Mouse (Mus musculus) lung, postnatal 4 days (tissue): ENCODE data around the gene Cd69.

Experiments used
- DNase-seq, 2 experiments: peaks; one replicate each; pipeline ENCODE4 v3.0.0; 2021

Gene Cd69

DNA sequence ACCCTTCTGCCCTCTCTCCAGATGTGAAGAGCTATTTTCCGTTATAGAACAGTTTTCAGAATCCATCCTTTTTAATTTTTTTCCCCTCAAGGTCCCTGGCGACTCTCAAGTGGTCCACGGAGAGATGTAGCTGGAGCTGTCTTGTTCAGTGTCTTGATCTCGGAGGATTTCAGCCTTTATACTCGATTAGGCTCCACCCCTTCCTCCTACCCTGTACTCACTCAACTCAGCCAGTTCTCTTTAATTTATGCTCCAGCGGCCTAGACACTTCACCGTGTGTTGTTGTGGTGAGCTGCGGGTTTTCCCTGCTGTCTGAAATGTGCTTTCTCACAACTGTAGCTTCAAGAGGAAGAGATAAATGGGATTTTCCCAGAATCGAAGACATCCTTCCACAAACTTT is at the start of gene Cd69:
Gene Cd69 (minus strand): TSS at position 217 of the 400 bp plus-strand sequence.
- peak in 1 of 2 experiments; percentile 32 for DNase-seq

DNA sequence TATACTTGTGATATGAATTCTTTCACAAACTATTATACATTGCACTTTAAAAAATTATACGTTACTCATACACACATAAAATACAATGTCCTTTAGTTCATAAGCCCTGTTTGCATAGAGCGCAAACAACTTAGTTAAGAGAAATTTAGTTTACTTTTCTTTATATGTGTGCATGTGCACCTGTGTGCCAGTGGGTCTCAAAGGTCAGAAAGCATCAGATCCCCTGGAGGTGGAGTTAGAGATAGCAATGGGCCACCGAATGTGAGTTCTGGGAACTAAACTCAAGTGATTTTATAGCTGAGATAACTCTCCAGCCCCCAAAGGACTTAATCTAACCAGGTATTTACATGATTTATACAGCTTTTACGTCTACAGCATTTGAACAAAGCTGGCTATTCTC is 44.1 kb upstream of the Cd69 start:
- DNase-seq: no peak

DNA sequence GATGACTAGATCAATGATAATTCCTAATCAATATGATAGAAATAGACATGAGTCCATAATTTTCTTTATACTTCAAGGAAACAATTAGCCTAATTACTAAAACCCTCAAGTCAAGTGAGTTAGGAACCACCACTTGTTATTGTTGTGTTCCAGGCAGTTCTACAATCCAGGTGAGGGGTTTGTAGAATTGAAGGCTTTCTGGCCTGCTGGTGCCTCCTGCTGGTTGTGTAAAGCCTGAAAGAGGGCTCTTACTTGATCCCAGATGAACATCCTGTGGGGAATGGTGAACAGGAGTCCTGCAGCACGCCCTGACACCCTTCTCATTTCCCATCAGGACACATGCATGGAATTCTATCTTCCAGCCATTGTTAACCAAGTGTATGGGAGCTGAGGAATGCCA is 43.2 kb upstream of the Cd69 start:
- no peak for DNase-seq

DNA sequence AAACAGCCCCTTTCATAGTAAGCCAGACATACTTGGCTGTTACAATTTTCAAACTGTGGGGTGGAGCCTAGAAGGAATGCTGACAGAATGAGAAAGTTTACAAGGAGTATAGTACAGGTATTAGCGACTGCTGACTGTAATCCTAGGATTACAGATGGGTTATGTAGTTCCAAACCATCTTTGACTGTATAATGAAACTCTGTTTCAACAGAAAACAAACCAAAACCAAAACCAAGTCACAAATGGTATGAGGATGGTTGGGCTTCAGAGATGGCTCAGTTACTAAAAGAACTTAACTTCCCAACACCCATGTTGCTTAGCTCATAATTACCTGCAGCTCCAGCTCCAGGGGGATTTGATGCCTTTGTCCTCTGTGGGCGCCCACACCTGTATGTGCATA is 41.2 kb upstream of the Cd69 start:
- DNase-seq: no peak

DNA sequence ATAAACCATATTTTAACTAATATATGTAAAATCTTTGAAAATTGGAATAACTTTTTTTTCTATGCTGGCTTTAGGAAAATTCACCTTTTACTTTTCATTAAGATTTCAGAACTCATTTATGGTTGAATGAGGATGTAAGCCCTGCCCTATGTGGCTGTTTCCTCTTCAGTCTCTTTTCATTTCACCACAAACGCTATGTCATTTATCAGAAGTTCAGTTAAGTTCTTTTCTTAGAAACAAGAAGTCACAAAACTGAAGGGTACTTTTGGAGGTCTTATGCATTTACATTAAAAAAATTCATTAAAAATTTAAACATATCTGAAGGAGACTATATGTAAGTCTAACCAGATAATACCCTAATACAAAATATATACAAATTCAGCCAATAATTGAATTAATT is 40.5 kb upstream of the Cd69 start:
- DNase-seq: no peak

DNA sequence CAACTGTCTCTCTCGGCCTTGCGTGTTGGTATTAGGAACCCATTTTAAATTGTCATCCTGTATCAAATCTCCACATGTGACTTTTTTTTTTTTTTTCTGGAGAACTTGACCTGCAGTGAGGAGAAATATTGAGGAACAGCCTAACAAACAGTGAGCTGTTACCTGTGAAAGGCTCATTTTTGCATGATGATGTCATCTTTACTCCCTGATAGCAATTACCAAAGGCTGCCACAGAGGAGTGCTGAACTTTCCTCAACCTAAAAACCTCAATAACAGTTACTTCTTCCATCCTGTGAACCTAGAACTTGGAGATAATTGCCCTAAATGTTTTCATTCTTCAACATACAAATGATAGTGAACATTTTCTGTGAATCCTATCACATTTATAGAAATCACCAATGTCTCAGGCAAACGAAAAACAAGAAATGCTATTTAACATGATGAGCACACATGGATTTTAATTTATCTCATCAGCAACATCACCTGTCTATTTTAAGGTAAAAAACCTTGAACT is 39.5 kb upstream of the Cd69 start:
- no peak for DNase-seq

DNA sequence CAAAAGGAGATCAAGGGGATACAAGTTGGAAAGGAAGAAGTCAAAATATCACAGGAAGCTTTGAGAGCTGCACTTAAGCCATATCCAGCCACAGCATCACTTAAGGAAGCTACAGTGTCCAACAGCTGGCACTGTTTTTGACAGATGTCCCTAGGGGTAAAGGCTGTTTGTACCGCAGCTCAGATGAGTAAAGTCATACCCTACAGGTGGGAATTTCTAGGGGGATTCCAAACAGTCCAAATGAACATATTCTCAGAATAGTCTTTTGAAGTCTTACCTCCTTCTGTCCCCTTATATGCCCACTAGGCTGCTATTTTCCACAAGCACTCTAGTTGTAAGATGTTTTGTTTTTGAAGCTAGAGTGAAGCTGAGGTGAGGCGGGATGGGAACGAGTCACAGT is 37.3 kb upstream of the Cd69 start:
- DNase-seq: no peak

DNA sequence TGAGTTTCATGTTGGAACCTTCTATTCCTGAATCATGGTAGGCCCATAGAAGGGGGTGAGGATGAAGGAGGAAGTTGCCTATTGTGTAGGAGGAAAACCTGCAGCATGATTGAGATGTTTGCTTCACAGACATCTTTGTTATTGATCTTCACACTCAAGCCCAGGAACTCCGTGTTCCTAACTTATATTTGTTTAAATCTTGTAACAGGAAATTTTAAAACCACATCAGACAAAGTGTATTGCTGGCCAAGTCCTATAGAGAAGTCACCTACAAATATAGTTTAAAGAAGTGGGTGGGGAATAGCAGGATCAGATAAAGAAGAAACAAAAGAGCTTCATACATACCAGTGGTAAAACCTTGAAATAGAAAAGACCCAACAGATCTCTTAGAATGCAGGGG is 28.9 kb upstream of the Cd69 start:
- DNase-seq: no peak

DNA sequence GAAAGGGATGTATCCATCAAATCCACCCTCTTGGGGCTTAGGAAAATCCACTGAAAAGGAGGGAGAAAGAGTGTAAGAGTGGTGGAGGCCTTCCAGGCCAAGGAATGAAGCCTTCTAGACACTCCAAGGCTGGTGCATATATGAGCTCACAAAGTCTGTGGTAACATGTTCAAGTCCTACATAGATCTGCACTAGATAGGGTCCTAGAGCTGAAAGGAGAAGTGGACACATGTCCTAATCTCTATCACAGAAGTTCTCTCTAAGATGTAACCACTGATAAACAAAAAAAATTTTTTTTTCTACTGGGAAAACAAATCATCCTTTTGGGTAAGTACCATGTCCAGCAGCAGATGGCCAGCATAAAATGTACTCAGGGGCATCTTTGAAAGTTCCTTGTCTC is 13.5 kb upstream of the Cd69 start:
- DNase-seq: no peak

DNA sequence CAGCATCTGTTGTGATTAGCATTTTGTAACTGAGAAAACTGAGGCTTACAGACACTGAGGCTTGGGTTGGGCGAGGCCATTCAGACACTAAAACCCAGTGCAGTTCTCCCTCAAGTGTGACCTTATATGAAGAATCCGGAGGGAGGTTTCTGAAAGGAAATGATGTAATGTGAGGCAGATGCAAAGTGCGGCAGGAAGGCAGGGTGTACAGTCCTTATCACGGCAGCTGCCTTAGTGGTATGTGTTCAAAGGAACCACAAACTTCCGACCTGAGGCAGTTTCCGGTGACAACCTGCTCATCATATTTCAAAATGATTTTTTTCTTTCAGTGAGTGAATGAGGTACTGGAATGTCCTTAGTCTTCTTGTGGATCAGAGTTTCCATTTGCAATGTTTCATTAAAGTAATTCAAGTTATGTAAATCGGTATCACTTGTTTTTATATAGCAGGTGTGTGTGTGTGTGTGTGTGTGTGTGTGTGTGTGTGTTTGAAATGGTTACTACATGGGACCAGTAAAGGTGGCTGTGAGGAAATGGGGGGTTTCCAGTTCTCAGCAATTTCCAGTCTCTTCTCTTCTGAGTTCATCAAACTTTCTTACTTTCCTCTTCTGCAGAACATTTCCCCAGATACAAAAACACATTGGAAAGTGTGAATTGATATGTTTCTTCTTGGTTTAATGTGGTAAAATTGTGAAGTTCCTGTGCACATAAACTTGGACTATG is 9.3 kb upstream of the Cd69 start:
- DNase-seq: peak; percentile 19 to 23

DNA sequence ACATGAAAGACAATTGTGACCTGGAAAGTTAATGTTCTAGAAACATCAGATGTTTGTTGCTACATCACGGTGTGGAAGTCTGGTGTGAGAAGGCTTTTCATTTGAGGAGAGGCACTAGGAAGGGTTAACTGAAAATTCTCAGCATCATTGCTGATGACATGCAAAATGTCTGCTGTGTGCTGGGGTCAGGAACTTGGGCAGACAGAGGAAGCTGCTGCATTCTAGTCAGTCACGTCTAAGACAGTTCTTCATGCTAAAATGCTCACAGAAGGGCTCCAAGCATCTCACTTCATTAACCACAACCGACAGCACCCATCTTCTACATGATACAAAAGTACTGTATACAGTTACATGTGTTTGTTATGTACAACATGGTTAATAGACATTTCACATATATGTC is 8.0 kb upstream of the Cd69 start:
- no peak for DNase-seq

DNA sequence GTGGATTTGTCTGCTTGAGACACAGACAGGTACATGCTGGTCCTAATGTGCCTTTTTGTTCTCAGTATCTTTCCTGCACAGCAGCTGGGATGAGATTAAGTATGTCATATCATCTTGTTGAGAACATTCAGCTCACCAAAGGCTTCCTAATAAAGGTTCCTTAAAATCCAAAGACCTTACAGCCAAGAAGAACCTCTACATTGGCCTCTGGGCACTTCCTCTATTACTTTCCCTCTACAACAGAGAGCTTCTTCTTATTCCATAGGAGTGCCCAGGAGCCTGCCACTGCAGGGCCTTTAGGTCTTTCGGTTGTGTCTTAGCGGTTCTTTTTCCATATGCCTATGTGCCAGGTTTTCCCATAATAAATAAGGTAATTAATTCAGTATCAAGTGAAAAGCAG is 1.2 kb upstream of the Cd69 start:
- no peak for DNase-seq

DNA sequence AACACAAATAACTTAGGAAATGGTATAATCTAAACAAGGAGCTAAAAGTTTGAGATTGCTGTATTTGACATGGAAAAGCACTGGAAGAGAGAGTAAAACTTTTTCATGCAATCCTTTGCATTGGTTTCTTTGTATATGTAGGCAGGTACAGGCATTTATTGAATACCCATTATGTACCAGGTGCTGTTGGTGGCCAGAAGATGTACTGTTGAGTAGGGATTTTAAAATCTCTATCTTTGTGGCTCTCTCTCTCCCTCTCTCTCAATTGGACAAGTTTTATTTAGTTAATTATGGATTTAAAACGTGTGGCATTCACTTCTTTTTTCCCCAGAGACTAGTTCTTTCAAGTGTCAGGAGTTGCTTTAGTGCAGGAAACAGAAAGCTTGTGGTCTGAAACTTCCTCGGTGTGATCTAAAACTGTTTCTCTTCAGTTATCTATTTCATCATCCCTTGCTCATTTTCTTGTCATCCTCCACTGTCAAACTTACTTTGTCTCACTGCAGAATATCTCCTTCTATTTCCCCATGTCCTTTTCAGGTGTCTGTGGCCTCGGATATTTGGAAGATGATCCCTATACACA is 478 bp upstream of the Cd69 start:
- DNase-seq: no peak

DNA sequence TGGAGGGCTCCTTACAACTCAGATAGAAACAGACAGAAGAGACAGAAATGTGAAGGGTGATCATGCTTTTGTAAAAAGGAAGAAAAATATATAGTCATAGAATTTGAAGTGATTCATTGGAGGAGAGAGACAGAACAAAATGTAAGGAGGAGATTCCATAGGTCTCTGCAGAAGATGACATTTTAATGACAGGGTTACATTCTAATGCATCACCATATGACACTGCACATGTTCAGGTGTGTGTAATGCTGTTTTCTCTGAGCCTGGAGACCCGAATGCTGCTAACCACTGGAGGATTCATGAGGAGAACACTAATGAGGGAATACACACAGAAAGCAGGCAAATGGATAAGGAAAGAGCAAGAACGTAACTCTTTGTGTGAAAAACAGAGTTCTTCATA is 760 bp downstream of the Cd69 start:
- DNase-seq: no peak

DNA sequence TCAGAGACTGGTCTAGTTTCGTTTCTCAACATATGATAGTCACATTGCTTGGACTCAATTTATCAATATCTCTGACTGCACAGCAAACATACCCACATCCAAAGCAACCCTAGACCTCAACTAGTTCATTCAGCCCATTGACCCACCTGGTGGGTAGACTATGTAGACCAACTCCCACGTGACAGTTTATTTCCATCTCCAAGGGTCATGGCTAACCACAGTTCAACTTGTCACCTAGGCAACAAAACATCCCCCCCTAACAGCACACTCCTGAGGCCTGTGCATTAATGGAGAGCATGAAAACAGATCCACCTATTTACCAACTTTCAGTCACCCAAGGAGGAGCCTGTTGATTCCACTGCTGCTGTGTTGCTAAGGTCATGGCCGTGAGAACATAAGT is 1.6 kb downstream of the Cd69 start:
- DNase-seq: no peak

DNA sequence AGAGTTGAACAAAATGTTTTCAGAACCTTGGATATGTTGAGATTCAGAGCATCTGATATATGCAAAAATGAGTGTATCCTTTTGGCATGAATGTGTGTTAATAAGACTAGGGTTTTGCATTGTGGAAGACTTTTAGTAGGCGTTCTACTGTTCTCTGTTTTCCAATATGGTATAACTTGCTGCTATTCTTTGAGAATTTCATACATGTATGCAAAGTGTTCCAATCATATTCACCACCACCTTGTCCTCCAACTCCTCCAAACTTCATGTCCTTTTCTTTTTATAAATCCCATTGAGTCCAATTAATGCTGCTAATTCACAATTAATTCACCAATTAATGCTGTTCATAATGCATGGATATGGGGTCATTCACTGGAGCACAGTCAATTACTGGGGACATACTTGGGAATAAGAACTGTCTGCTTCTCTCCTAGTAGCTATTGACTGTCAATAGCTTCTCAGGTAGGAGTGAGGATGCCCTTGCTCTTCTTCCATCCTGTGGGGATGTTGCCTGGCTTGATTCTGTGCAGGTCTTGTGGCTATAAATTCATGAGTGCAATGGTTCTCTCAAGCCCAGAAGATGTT is 8.7 kb downstream of the Cd69 start:
- no peak for DNase-seq

DNA sequence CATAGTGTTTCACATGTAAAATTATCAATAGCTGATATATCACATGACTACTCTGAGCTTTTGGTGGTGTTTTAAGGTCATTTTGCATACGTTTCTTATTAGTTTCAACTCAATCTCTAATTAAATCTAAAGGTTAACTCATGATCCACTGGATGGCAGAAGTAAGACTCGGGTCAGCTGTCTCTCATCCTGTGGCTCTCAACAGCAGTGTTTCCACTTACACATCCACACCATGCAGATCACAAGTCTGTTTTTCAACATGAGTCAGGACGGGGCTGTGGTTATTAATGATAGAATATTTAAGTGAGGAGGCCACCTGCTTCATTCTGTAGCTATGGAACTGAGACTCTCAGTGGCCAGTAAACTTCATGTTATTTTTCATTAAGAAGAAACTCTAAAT is 9.4 kb downstream of the Cd69 start:
- DNase-seq: no peak

DNA sequence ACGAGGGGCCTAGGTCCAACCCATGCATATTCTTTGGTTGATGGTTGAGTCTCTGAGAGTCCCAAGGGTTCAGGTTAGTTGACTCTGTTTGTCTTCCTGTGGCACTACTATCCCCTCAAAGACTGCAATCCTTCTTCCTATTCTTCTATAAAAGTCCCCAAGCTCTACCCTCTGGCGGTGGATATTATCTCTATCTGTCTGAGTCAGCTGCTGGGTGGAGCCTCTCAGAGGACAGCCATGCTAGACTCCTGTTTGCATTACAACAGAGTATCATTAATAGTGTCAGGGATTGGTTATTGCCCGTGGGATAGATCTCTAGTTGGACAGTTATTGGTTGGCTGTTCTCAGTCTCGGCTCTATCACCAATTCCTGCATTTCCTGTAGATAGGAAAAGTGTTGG is 14.3 kb downstream of the Cd69 start:
- no peak for DNase-seq

DNA sequence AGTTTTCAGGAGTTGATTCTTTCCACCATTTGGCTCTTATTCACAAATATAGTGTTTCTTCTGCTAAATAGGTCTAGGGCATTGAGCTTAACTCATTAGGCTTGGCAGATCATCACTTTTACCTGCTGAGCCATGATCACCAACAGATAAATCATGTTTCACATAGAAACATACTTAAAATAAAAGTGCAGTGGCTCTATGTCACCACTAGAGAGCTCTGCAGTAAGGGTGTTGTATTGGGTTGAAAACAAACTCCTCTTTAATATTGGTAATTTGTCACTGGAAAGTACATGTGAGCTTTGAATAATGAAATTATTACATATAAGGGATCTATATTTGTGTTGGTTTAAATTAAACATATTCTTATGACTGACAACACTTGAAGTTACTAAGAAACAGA is 15.2 kb downstream of the Cd69 start:
- no peak for DNase-seq

DNA sequence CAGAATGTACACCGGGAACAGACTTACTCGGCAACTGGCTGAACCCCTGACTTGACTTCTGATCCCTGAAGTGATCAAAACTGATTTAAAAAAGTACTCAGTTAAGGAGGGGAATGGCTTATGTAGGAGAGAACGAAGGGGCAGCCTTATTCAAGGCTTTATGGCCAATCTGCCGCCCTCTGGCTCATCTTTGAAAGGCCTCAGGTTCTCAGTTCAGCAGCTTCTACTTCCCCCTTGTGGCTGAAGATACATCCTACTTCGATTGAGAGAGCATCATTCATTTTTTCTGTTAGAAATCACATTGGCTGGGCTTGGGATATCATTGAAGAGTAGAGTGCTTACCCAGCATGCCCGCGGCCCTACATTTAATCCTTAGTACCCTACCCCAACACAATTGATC is 19.2 kb downstream of the Cd69 start:
- peak in 1 of 2 experiments; percentile 39 for DNase-seq

DNA sequence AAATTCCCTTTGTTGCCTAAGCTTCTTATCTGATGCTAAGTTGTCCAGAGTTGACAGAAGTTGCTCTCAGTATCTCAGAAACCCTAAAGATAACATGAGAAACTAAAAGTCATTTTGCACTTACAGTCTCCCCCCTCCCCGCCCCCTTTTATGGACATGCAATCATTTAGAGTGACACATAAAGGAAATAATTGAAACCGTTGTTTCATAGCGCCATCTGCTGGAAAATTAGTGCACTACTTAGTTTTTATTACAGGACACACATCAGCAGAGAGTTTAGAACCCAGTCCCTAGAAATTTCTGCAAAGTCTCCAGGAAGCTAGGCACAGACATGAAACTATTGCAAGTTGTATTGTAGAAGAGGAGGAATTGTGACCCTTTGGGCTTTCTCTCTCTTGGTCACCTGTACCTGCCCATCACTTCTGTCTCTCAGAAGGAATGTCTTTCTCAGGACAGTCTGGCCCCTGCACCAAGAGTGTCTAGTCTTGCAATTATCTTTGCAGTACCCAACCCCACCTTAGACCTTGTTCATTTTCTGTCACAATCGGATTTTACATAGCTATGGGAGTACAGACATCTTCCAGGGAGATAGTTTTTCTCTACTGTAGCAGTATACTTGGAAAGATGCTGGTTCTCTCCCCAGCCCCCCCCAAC is 20.2 kb downstream of the Cd69 start:
- peak in 1 of 2 experiments; percentile 30 for DNase-seq

DNA sequence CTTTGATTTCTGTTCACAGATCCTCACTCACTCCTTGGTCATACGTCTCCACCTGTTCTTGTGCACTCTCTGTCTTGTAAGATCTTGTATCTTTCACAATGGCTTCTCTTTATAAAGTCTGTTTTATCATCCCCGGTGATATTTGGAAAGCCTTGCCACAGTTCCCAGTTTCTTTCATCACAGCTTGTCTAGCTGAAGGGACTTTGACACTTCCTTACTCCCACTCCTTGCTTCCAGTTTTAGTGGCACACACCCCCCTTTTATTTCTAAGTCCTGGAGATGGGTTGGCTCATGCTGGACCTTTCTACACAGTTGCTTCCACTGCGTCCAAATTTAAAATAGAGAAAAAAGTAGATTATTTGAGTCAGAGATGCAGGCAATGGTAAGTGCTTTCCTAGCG is 20.9 kb downstream of the Cd69 start:
- no peak for DNase-seq

DNA sequence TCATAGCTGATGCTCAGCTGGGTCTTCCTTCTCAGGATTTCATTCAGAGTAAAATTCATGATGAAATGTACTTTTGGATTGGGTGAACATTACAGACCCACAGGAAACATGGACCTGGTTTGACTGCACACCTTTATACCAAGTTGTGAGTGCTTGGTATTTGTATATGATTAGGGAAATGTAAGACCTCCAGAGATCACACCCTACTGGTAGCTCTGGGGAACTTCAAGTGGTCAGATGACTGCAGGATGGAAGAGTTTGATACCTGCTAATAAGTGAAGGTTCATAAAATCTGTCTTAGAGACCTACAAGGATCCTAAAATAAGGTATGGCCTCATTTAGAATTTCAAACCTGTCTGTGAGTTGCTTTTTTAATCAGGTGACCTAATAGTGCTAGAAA is 27.0 kb downstream of the Cd69 start:
- no peak for DNase-seq

DNA sequence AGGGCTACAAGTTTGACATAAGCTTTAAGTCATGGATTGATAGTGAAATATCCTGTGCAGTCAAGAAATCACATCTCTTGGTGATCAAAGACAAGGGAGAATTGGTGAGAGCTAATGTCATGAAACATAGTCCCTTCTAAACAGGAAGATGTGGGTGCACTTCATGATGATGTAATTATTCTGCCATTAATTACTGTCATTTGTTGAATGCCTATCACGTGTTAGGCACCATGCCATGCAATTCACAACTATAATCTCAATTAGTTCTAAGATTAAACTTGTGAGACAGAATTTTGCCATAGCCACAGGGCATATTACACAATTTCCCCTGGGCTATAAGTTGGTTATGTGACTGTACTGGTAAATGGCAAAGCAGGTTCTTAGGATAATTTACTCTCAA is 28.2 kb downstream of the Cd69 start:
- no peak for DNase-seq
